Mouse (Mus musculus) T-helper 17 cell (primary cell): ENCODE measurements around the gene Wnt7a.

Experiments
- in situ Hi-C, 2 experiments: fragments of 300-600 bp; cut with MboI, MseI; formaldehyde crosslinking; loops; 1 replicate in 1 of 2; 2 replicates in 1 of 2; pipeline ENCODE4 v1.15.1; 2025; ENCODE audit warnings: high pct_unique_total_duplicates in 2 of 2

The Wnt7a gene

DNA sequence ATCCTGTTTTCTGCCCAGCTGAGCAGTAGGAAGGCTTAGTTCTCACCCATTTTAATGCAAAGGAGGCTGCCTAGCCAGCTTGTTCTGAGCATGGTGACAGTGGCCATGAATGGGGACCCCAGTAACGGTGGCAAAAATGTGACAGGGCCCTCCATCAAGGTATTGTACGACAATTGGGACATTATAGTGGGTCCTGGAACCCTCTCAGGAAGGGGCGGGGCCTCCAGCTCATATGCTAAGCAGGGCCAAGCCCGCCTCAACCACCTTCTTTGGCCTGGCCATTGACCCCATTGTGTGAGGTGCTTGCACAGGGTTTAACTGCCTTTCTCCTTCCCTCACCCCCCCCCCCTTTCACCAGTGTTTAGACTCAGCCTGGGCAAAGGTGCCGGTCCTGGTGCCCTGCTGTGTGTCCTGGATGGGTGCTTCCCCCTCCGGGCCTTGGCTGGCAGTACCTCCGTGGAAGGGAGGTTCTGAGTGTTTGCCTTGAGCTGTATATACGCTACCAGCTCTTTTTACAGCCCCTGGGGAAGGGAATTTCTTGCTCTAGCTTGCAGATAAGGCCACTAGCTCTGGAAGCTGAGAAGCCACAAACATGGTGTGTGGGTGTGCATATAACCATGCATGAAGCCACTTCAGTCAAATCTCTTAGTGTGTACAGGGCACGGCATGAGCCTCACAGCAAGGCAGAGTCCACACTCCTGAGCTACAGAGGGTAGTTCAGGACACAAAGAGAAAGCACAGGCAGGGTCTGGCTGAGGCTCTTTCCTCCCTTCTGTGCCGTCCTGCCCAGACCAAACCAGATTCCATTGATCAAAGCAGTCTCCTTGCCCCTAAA, 64.9 kb downstream of the Wnt7a start:
- in situ Hi-C loops = no loop called here

DNA sequence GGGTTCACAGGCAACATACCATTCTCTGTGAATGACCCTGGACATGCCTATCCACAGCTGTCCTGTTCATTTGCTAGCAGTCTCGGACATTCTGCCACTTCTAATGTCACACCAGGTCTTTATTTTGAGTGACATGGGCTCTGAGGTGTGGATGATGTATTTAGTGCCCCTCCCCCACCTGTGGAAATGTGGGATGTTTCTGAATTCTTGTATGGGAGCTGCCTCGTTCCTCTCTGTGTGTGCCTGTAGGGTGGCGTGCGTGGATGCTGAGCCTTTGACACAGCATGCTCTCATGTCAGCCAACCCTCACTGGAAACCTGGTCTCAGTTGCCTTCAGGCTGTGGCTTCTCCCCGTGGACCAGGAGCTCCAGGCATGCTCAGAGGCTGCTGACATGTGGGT, 66.1 kb downstream of the Wnt7a start:
- in situ Hi-C loops = no loop called here

DNA sequence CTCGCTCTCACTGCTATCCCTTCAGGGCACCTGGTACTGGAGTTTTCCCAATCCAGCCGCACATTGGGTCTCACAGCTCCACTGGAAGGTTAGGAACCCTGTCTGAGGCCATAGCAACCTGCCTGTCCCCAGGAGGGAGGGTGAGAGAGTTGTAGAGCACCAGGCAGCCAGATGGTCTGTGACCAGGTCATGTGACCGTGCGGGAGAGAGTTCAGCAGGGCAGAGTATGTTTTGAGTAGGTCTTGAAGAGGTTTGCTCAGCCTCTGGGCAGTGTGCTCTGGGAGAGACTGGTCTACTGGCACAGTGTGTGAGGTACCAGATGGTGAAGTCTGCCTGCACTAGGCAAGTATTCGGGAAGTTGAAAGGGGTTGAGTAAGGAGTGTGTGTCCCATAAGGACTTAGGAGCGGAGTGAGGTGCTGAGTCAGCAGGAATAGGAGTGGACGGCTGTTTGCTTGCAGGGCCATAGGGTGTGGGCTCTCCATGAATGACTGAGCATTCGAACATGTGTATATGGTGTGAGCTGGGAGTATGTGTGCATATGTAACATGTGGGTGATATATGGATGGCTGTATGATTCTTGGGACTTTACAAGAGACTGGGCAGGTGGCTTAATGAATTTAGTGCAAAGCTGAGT, 71.4 kb downstream of the Wnt7a start:
- in situ Hi-C loops = loop anchor here in 1 of 2 experiments (5.0 kb wide), 1 partner anchor 83 kb away; no protein-coding TSS in a partner anchor

DNA sequence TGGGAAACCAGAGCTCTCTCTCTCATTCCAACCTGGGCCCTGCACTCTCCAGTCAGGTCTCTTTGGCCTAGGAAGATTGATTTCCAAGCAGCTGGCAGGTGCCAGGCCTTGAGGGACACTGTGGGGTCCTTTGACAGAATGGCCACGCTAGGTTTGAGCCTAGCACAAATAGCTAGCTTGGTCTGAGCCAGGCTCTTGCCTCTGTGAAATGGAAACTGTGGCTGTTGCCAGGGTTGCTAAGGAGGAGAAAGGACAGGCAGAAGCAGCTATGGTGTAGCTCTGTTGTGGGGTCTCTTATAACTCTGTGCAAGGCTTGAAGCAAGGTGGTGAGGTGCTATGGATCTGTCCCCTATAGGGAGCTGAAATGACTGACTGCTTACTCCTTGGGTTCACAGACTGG, 75.7 kb downstream of the Wnt7a start:
- in situ Hi-C loops = no loop called here

DNA sequence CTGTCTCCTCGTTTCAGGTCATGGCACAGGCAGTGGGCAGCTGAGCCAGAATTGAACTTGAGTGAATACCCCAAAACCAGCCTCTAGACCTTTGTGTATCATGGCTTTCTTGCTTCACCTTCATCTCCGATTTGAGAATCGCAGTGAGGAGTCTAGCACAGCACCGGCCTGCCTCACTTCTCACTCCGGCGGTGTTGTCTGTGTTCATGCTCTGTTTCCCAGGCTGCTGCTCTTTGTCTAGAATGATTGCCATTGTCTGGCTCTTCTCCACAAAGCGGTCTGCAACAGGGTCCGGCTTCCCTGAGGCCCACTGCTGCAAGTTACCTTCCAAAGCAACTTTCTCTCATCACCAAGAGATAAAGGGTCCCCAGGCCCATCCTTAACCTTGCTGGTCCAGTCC, 79.3 kb downstream of the Wnt7a start:
- in situ Hi-C loops = no loop called here

DNA sequence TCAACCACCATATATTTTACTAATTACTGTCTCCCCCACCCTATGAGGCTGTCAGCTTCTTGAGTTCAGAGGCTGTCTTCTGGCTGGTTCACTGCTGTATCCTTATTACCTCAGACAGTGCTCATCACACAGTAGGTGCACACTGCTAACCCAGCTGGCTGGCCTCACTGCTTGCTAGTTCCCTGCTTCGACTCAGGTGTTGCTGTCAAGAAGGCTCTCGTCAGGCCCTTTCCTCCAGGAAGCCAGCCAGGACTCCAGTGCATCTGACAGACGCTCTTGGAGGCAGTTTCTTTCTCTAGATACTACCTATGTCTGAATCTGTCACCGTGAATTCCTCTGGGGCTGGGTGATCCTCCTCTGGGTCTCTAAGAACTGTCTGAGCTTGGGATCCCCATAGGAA, 85.6 kb downstream of the Wnt7a start:
- in situ Hi-C loops = no loop called here

DNA sequence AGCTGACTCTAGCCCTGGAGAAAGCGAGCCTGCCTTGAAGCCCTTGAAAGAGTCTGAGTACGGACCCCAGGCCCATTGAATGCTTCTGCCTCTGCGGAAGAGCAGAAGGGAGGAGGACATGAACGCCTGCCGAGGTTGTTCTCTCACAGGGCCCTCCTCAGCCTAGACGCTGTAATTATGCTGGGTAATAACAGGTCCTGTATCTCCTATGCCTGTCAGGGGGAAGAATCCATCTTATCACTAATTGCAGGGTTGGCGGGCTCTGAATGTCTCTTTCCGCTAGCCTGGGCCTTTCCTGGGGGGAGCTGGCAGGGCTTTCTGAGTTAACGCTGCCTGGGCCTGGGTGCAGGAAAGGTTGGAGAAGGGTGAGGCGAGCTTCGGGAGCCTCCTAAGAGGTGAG, 86.4 kb downstream of the Wnt7a start:
- in situ Hi-C loops = no loop called here

DNA sequence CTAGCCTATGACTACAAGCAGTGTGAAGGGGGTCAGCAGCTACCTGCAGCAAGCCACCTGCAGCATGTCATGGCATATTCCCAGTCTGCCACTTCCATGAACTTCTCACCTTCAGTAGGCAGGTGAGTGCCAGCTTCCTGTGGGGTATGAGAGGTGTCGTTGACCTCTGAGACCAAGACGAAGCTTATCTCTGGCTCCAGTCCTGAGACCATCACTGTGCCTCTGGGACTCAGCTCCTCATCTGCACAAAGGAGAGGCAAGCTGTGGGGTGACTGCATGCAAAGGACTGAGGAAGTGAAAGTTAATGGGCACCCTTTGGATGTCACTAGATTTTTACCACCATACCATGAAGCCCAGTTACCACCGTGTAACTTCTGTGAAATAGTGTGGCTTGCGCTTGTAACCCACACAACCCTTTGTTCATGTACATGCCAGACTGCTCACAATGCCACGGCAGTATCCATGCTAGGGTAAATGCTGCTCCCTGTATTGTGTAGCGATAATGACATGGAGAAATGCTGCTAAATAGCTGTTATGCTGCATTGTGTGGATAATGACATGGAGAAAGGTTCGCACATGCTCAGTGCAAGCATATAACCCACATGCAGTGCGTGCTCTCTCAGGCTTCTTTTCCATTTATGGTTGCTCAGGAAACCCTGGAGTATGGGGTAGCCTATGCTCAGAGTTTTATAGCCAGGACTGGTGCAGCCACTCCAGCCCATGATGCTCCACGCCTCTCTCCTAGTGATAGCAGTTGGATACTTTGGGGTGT, 89.0 kb downstream of the Wnt7a start:
- in situ Hi-C loops = no loop called here
